Mouse (Mus musculus) embryonic facial prominence, embryonic 10.5 days (tissue): ENCODE results near the gene Rab19. TPM values are rescaled to one million over a fixed set of nuclear protein-coding genes. Genes with fewer than 3 reads are reported as not detected.
"Not testable (repeated sequence)": the region's sequence is repeated elsewhere in the genome, so short reads cannot be mapped to it uniquely, and the experiment has no call there.

Experiments
- DNase-seq: peaks from one replicate; pipeline ENCODE4 v3.0.0-alpha.2; 2017; ENCODE audit warnings: low spot score
- H3K27ac ChIP-seq: fragments of 300-500 bp; sonication (generic); replicated peaks from 2 replicates; pipeline ENCODE4 v1.5.1; 2016; ENCODE audit warnings: mild to moderate bottlenecking
- H3K27me3 ChIP-seq: fragments of 300-500 bp; sonication (generic); replicated peaks from 2 replicates; pipeline ENCODE4 v1.6.1; 2016; ENCODE audit warnings: low read depth, mild to moderate bottlenecking; ENCODE audit not compliant: poor library complexity, severe bottlenecking
- H3K36me3 ChIP-seq: fragments of 300-500 bp; sonication (generic); replicated peaks from 2 replicates; pipeline ENCODE4 v1.6.1; 2016; ENCODE audit warnings: mild to moderate bottlenecking, moderate library complexity
- H3K4me1 ChIP-seq: fragments of 300-500 bp; sonication (generic); 2 replicates; pipeline ENCODE4 v1.6.1; 2016
- H3K4me3 ChIP-seq: fragments of 300-500 bp; sonication (generic); 2 replicates; pipeline ENCODE4 v1.5.1; 2016; ENCODE audit warnings: mild to moderate bottlenecking, moderate library complexity
- H3K9me3 ChIP-seq: fragments of 300-500 bp; sonication (generic); 2 replicates; pipeline ENCODE4 v1.6.1; 2016; ENCODE audit warnings: mild to moderate bottlenecking
- WGBS: fragments of 180-500 bp; shearing (Covaris S2); methylation state at CpG from one replicate; pipeline ENCODE4 v1.1.7; 2016; 5-methylcytosine and 5-hydroxymethylcytosine counted together
- polyA plus RNA-seq: library from polyadenylated mRNA; unstranded; fragments of >200 nt; fragmentation: Nextera tagmentation; extraction: Ambion mirVana; gene quantifications from 2 replicates; pipeline ENCODE4 v1.2.1, GENCODE M21; 2016

Gene Rab19
- polyA plus RNA-seq, 1 experiment from 2014 or later = 0.87 TPM

DNA sequence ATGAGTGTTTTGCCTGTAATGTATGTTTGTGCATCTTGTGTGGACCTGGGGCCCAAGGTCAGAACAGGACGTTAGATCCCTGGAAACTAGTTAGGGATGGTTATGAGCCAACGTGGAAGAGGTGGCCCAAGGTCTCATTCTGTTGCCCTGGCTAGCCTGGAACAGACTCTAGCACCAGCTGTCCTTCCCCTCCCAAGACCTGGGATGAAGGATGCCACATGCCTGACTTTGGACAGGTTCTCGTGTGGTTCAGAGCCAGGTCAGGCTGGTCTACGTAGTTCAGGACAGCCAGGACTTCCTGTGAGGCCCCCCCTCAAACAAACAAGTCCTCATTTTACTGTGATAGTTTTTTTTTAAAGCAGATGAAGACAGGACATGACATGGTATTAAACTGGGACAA lies 14.9 kb downstream of the Rab19 start:
- DNase-seq = no peak
- H3K4me1 ChIP-seq = no peaks in the 10 kb centered on the region
- H3K27ac ChIP-seq = no peak overlapping the region
- no peaks in the 10 kb centered on the region for H3K27me3 ChIP-seq
- no peak overlapping the region for H3K4me3 ChIP-seq
- WGBS = 80% methylated on average over 4 of the region's 4 CpGs
- peaks cover 31% of the 10 kb centered on the region for H3K36me3 ChIP-seq
- H3K9me3 ChIP-seq = no peaks in the 10 kb centered on the region

DNA sequence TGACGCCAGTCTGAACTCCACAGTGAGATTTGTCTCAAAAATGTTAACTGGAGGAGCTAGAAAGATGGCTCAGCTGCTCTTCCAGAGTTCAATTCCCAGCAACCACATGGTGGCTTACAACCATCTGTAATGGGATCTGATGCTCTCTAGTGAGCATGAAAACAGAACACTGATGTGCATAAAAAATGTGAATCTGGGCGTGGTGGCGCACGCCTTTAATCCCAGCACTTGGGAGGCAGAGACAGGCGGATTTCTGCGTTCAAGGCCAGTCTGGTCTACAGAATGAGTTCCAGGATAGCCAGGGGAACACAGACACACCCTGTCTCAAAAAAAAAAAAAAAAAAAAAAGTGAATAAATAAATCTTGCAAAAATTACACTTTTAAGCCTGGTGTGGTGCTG lies 16.1 kb downstream of the Rab19 start:
- Histone ChIP-seq H3K27me3 (no peaks in the 10 kb centered on the region), H3K36me3 (peaks cover 42% of the 10 kb centered on the region), H3K9me3 (no peaks in the 10 kb centered on the region), H3K4me1 (no peaks in the 10 kb centered on the region), H3K4me3 (no peak overlapping the region), H3K27ac (no peak overlapping the region)
- DNase-seq = no peak
- WGBS = 94% methylated on average over 6 of the region's 6 CpGs

DNA sequence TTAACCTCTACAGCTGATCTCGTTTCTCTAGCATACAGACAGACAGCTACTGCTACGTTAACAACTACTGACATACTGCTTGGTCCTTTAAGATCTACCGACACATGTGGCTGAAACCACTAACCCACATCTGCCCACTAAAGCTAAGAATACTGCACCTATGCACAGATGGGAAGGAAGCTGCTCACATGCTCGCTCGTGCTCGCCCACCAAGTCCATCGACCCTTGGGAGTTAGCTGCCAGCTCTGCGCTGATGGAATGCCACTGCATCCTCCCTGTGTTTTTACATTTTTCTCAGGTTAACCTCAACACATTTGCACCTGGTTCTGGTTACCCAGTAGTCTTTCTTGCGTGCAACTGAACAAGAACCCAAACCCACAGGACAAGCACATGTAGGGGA lies 17.4 kb downstream of the Rab19 start:
- H3K4me3 ChIP-seq = no peak overlapping the region
- no peaks in the 10 kb centered on the region for H3K9me3 ChIP-seq
- no peak overlapping the region for H3K27ac ChIP-seq
- no peaks in the 10 kb centered on the region for H3K27me3 ChIP-seq
- no peak for DNase-seq
- peaks cover 43% of the 10 kb centered on the region for H3K36me3 ChIP-seq
- H3K4me1 ChIP-seq = no peaks in the 10 kb centered on the region
- WGBS = 92% methylated on average over 9 of the region's 9 CpGs

DNA sequence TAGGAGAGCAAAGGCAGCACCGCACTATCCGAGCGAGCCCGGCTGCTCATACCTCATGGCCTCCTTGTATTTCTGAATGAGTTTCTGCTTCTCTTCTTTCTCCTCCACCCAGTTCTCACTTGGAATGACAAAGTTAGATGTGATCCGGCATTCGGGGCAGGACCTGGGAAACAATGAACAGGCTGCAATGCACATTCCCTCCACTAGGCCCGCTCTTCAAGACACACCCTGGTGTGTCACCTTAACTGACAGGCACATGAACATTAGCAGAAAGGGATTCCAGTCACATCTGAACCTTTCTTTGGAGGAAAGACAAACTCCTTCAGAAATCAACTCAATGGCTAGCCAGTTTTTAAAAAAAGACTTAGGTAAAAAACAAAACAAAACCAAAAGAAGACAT lies 19.4 kb downstream of the Rab19 start:
- 65% methylated on average over 7 of the region's 7 CpGs for WGBS
- Histone ChIP-seq H3K27ac (no peak overlapping the region), H3K9me3 (no peaks in the 10 kb centered on the region), H3K4me3 (no peak overlapping the region), H3K27me3 (no peaks in the 10 kb centered on the region), H3K36me3 (peaks cover 59% of the 10 kb centered on the region), H3K4me1 (no peaks in the 10 kb centered on the region)
- DNase-seq = peak; percentile 63

DNA sequence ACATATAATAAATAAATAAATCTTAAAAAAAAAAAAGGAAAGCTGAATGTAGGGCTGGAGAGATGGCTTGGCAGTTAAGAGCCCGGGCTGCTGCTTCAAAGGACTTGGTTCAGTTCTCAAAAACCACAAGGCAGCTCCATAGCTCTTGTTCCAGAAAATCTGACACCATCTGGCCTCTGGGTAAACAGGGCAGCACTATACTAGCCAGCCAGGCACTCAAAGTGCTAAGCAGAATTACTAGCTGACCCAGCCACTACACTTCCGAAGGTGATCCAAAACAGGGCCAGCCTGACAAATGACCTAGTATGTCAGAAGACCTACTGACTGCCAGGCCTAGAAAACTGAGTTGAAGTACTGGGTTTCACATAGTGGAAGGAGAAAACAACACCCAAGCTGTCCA lies 22.2 kb downstream of the Rab19 start:
- Histone ChIP-seq H3K9me3 (no peaks in the 10 kb centered on the region), H3K4me1 (no peaks in the 10 kb centered on the region), H3K27ac (no peak overlapping the region), H3K27me3 (no peaks in the 10 kb centered on the region), H3K36me3 (peaks cover 65% of the 10 kb centered on the region), H3K4me3 (no peak overlapping the region)
- no peak for DNase-seq
- WGBS = 95% methylated on average over 2 of the region's 2 CpGs

DNA sequence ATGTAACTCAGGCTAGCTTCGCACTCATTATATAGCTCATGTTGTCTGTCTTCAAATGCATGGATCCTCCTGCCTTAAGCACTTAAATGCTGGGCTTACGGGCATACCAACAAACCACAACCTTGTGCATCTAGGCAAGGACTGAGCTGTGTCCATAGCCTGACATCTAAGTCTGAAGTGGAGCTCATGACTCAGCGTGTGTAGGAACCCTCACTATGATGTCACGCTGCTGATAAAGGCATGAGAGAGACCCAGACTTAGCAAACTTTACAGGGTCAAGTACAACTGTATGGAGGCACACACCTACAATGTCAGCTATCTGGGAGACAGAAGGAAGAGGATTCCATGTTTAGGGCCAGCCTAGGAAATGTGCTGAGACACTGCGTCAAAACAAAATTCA lies 25.5 kb downstream of the Rab19 start:
- peaks cover 51% of the 10 kb centered on the region for H3K36me3 ChIP-seq
- no peaks in the 10 kb centered on the region for H3K9me3 ChIP-seq
- WGBS = 91% methylated on average over 5 of the region's 5 CpGs
- no peaks in the 10 kb centered on the region for H3K27me3 ChIP-seq
- H3K27ac ChIP-seq = no peak overlapping the region
- H3K4me3 ChIP-seq = no peak overlapping the region
- no peak for DNase-seq
- no peaks in the 10 kb centered on the region for H3K4me1 ChIP-seq

DNA sequence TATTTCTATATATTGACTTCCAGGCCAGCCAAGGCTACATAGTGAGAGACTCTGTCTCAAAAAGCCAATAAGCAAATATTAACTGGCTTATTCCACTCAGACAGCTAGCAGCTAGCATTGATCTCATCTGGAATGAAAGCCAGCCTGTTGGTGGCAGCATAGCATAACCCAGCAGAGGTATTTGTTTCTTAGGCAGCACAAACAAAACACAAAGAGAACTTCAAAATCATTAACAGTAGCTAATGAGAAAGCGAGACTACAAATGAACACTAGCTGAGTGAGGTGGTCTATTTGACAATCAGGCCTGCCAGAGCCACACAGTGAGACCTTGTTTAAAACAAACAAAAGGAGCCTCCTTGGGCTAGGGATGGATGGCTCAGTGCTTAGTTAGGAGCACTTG lies 33.1 kb downstream of the Rab19 start:
- H3K9me3 ChIP-seq = no peaks in the 10 kb centered on the region
- no peak overlapping the region for H3K4me3 ChIP-seq
- H3K4me1 ChIP-seq = peaks cover 4% of the 10 kb centered on the region; the same call in 1 of the 2 replicates
- peaks cover 15% of the 10 kb centered on the region for H3K27me3 ChIP-seq
- no peak for DNase-seq
- H3K27ac ChIP-seq = no peak overlapping the region
- H3K36me3 ChIP-seq = peaks cover 6% of the 10 kb centered on the region
- WGBS = 82% methylated on average over 1 of the region's 1 CpGs

DNA sequence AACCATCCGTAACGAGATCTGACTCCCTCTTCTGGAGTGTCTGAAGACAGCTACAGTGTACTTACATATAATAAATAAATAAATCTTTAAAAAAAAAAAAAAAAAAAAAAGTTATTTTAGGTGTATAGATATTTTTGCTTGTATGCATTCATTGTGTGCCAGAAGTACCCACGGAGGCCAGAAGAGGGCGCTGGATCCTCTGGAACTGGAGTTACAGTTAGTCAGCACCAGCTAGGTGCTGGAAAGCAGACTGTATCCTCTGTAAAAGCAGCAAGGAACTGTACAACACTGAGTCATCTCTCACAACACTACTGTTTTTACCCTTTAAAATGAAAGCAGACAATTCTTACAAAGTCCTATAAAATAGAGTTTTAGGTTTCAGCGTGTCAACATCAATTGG lies 34.8 kb downstream of the Rab19 start:
- peak; percentile 65 for DNase-seq
- Histone ChIP-seq H3K4me1 (peaks cover 10% of the 10 kb centered on the region; the same call in 1 of the 2 replicates), H3K4me3 (no peak overlapping the region), H3K27ac (no peak overlapping the region), H3K36me3 (no peaks in the 10 kb centered on the region), H3K27me3 (peaks cover 17% of the 10 kb centered on the region), H3K9me3 (no peaks in the 10 kb centered on the region)
- 45% methylated on average over 3 of the region's 5 CpGs for WGBS

DNA sequence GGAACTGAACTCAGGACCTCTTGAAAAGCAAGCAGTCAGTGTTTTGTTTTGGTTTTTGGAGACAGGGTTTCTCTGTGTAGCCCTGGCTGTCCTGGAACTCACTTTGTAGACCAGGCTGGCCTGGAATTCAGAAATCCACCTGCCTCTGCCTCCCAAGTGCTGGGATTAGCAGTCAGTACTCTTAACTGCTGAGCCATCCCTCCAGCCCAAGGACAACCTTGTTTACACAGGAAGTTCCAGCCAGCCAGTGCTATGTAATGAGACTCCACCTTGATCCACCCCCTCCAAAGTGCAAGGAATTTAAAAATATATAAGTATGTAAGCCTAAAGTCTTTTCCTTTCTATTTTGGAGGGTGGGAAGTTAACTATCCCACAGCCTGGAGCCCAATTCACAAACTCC lies 35.7 kb downstream of the Rab19 start:
- H3K4me1 ChIP-seq = peaks cover 10% of the 10 kb centered on the region; the same call in 1 of the 2 replicates
- H3K27me3 ChIP-seq = peaks cover 26% of the 10 kb centered on the region
- H3K36me3 ChIP-seq, H3K27ac ChIP-seq, H3K4me3 ChIP-seq, DNase-seq, H3K9me3 ChIP-seq: not testable (repeated sequence)

DNA sequence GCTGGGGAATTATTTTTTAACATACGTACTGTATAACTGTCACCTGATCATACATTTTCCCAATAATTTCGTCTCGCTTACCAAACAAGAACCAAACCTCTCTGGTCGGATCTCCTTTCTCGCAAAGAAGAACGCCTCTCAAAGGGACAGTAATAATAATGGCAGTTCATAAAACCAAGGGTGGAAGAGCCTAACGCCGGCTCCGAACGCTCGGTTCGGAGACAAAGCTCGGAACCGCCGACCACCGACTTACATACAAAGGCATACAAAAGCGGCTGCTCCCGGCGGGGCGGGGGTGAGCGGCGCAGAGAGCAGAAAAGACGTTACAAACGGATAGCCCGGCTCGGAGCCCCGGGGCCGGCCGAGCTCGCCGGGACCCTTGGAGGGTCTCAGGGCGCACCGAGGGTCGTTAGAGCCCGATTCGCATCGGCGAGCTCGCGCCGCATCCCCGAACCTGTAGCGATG lies 38.4 kb downstream of the Rab19 start:
- DNase-seq = peak; percentile 69
- peaks cover 31% of the 10 kb centered on the region for H3K27me3 ChIP-seq
- under 1% methylated on average over 43 of the region's 43 CpGs for WGBS

DNA sequence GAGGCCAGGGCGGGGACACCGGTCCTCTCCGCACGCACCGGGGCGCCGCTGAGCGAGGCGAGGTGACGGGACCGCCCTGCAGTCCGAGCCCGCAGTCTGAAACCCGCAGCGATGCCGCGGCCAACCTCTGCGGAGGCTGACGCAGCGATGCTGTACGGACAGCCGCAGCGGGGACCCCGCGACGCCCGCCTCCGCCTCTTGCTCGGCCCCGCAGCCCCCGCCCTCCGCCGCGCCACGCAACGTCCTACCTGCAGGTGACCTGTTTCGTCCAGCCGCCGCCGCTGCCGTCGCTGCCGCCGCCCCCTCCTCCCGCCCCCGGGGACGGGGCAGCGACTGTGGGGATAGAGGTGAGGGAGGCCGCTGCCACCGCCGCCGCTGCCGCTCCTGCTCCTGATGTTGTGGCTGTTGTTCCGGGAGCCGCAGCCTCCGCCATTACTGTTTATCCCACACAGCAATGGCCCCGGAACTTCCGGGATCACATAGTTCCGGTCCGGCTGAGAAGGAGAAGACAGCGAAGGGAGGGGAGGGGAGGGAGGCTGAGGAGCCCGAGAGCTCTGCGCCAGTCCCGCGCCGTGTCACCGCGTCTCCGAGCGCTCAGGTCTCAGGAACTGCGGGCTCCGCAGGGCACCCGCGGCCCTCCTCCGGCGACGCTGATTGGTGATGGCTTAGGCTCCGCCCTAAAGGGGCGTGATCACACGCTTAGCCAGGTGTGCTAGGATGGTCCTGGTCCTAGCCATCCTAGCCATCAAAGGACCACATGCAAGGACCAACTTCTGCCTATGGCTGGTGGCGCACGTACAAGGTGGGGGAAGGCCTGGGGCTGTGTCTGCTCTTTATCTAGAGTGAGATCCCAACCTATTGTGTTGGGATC lies 39.1 kb downstream of the Rab19 start, which contains the start of gene Mkrn1:
TSS of gene Mkrn1 (minus strand) at position 612 of the 871 bp plus-strand sequence.
- H3K4me3 ChIP-seq = peak within 1 kb of the TSS; percentile 85
- under 1% methylated on average over 82 of the region's 82 CpGs for WGBS

More for the DNA sequence above, 38.4 kb downstream of the Rab19 start:
- peak overlapping the region; percentile 91 for H3K27ac ChIP-seq
- peak overlapping the region; percentile 85 for H3K4me3 ChIP-seq
- H3K4me1 ChIP-seq = peaks cover 10% of the 10 kb centered on the region; the same call in 1 of the 2 replicates
- no peaks in the 10 kb centered on the region for H3K9me3 ChIP-seq
- H3K36me3 ChIP-seq = no peaks in the 10 kb centered on the region

DNA sequence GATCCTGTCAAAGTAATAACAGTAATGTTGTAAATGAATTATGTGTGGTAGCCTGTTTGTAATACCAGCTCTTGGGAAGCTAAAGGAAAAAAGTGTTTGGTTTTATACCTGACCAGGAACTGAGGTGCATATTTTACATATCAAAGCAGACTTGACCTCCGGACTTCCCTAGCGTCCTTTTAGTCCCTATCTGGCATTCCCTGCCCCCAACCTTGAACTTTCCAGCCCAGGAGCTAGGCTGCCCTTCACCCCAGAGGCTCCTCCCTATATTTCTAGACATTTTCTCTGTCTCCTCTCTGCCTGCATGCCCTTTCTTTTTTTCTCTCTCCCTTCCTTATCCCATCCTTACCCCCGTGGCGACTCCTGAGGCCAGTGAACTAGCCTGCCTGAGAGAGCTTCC lies 39.9 kb downstream of the Rab19 start:
- peak overlapping the region; percentile 85 for H3K4me3 ChIP-seq
- H3K36me3 ChIP-seq = no peaks in the 10 kb centered on the region
- peaks cover 10% of the 10 kb centered on the region; the same call in 1 of the 2 replicates for H3K4me1 ChIP-seq
- H3K9me3 ChIP-seq = no peaks in the 10 kb centered on the region
- no peak overlapping the region for H3K27ac ChIP-seq
- peaks cover 31% of the 10 kb centered on the region for H3K27me3 ChIP-seq
- DNase-seq = no peak
- 57% methylated on average over 4 of the region's 4 CpGs for WGBS

More for the DNA sequence above, 39.1 kb downstream of the Rab19 start, which contains the start of gene Mkrn1:
- H3K4me1 ChIP-seq = peaks cover 10% of the 10 kb centered on the region; the same call in 1 of the 2 replicates
- no peaks in the 10 kb centered on the region for H3K9me3 ChIP-seq
- H3K27ac ChIP-seq = peak within 1 kb of the TSS; percentile 91
- H3K27me3 ChIP-seq = peaks cover 31% of the 10 kb centered on the region
- DNase-seq = peak; percentile 87
- H3K36me3 ChIP-seq = no peaks in the 10 kb centered on the region

DNA sequence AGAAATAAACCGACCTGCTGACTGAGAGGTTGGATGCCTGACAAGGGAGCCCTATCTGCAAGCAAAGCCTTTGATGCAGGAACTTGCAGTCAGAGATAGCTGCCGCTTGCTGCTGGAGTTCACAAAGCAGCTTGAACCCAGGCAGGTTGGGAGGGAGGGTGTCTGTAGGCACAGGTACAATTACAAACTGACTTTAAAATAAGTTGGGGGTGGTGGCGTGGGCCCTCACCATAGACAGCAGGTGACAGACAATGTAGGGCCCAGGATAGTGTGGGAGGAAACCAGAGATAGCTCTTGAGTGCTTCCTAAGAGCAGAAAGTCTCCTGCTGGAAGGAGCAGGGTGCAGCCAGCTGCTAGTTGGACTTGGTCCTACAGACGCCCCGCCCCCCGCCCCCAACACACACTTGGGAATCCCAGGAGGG lies 42.2 kb downstream of the Rab19 start:
- no peak for DNase-seq
- no peak overlapping the region for H3K27ac ChIP-seq
- H3K4me3 ChIP-seq = no peak overlapping the region
- H3K36me3 ChIP-seq = no peaks in the 10 kb centered on the region
- WGBS = 73% methylated on average over 6 of the region's 6 CpGs
- peaks cover 25% of the 10 kb centered on the region for H3K27me3 ChIP-seq
- no peaks in the 10 kb centered on the region for H3K9me3 ChIP-seq
- peaks cover 10% of the 10 kb centered on the region; the same call in 1 of the 2 replicates for H3K4me1 ChIP-seq
